Mouse (Mus musculus) frontal cortex, adult (tissue): ENCODE data around the gene Gzf1.

ENCODE experiments used
- ATAC-seq: cut with Nextera tagmentation; 2 replicates; pipeline ENCODE4 v1.9.2; 2017; ENCODE audit warnings: mild to moderate bottlenecking, moderate library complexity, mixed read lengths; ENCODE audit not compliant: low TSS enrichment

The Gzf1 gene

DNA sequence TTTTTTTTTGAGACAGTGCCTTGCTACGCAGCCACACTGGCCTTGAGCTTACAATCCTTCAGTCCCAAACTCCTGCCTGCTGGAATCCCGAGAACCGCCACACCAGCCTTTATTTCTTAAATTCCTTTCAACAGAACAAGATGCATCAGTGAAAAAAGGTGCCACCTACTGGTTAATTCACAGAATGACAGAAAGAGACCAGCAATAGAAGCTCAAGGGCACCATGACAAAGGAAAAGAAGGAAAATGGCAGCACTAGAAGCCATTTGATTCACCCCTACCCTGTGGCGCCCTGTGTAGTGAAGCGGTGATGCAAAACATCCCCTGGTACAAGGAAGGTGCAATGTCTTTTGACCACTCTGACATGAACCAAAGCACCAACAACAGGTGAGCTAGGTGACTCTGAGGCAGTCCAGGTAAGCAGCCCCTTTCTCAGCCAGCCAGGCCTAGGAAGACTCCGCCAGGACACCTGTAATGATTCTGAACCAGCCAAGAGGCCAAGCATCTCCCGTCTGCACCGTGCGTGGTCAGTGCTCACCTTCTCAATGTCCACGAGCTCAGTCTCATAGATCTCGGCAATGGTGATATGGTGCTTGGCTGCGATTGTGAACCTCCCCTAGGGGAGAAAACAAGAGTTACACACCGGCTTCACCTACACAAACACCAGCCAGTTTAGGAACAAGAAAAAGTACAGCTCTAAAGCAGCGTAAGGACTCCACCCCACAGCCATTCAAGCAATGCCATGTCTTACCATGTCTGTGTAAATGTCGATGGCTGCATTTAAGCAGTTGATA, 25.8 kb downstream of the Gzf1 start:
- ATAC-seq: peak; percentile 71

GRCm38 (mm10) chr2:148707202-148707530, 26.3 kb downstream of the Gzf1 start:
- ATAC-seq: no peak

- ATAC-seq: no peak
Observed at GRCm38 (mm10) chr2:148712326-148712725, 31.5 kb downstream of the Gzf1 start.

GRCm38 (mm10) chr2:148717072-148717471, 36.2 kb downstream of the Gzf1 start:
- peak; percentile 25; the same call in 1 of the 2 replicates for ATAC-seq

DNA sequence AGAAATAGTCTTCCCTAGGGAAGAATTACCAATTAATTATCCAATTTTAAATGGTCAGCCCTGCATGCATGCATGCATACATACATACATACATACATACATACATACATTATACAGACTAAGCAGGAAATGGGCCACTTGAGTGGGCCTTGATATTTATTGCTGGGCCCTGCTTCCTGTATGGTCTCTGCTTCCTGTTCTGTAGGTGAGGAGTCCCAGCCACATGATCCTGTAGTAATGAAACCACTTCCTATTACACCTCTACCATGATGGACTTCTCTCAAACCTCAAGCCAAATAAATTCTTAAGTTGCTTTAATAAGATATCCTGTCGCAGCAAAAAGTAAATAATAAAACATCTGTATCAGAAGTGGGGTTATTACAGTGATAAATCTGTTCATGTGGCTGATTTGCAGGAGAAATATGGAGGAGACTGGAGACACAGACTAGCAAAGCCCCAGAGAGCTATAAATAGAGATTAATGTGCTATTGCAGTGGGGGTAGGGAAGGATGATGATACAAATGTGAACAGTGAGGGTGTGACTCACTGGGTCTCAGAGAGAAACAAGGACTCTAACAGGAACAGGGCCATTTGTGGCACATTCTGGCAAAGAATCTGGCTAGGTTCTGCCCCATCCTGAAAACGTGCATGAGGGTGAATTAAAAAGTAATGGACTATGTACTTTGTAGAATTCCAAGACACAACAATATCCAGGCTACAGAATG, 38.6 kb downstream of the Gzf1 start:
- no peak for ATAC-seq

DNA sequence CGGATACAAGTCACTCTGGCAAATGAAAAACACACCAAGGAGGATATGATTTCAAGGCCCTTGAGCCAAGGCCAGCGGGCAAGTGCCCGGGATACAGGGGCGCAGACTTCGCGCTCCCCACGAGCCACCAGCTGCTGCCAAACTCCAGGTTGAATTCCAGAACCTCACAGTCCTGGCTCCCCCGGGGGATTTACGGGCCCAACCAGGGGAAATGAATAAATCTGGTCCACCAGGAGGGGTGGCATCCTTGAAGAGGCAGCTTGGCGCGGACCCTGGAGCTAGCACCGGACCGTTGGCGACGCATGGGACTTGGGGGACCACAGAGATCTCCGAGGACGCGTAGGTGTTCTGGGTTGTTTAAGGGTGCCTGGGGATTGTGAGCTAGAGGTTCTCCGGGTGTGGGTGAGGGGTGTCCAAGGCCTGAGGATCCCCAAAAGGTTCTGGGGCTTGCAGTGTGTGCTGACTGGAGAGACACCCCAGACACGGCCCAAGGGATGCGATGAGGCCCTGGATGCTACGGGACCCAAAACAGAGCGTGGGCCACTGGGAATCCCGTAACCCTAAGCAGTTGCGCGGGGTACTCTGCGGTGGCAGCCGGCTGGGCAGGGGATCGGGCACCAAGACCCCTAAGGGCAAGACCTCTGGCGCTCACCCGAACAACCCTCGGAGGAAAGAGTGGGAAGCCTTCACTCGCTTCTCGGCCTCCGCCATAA, 50.9 kb downstream of the Gzf1 start:
- ATAC-seq: peak; percentile 33

GRCm38 (mm10) chr2:148732327-148733000, 51.6 kb downstream of the Gzf1 start, which contains the start of gene Napb:
Gene Napb, minus strand, starts transcription at chr2:148732467.
- ATAC-seq: peak; percentile 92
